ENCODE assay signal across 7 mouse cellular contexts in genomic region chr7:67630817-67631216, GRCm38 (mm10). TPM values are rescaled to one million over a fixed set of nuclear protein-coding genes. Genes with fewer than 3 reads are reported as not detected.
DNase-seq lines count a peak whose midpoint lies in the region; ATAC-seq lines count a peak whose summit lies in the region.

No protein-coding gene starts in this region.

- peak; percentile 76 for ATAC-seq in forebrain, embryonic 15.5 days (replicated peaks)
- peak; percentile 99 for ATAC-seq in megakaryocyte, adult 5-6 weeks (ENCODE audit: poor library complexity, severe bottlenecking)

- H3K4me3 ChIP-seq in forebrain, embryonic 15.5 days: no peak overlapping the region

- no peak overlapping the region for H3K9ac ChIP-seq in forebrain, embryonic 15.5 days (replicated peaks)

- H3K9me3 ChIP-seq in forebrain, embryonic 15.5 days: no peaks in the 10 kb centered on the region

- no peaks in the 10 kb centered on the region for H3K27me3 ChIP-seq in forebrain, embryonic 15.5 days

- peaks cover 5% of the 10 kb centered on the region; the same call in 1 of the 2 replicates for H3K36me3 ChIP-seq in forebrain, embryonic 15.5 days

- WGBS in forebrain, embryonic 15.5 days: 7% methylated on average over 2 of the region's 2 CpGs

- peak; percentile 84 for DNase-seq in R1 (ENCODE audit: low read depth, low spot score)
- peak; percentile 69 for DNase-seq in cerebellum, adult 11-12 months
- peak; percentile 44 for DNase-seq in heart, postnatal 25 days (ENCODE audit: low spot score)
- DNase-seq in layer of hippocampus, postnatal 10 days (ENCODE audit: low spot score in 2 of 2): peak; percentile 84 to 85
- peak; percentile 61 for DNase-seq in right cerebral cortex, postnatal 25 days

- no peak overlapping the region for H3K4me2 ChIP-seq in forebrain, embryonic 15.5 days (replicated peaks)

- intact Hi-C loops in heart, postnatal 25 days (cut with DNase I): loop anchor here (5.0 kb wide), 3 partner anchors 789 to 919 kb away; no protein-coding TSS in a partner anchor

- H3K27ac ChIP-seq in forebrain, embryonic 15.5 days (replicated peaks): no peak overlapping the region

- H3K4me1 ChIP-seq in forebrain, embryonic 15.5 days: no peaks in the 10 kb centered on the region

RNA-seq across cellular contexts. Expression of gene Lrrc28, which starts 14.3 kb away (rescaled TPM):
- 29.2 and 31.0 TPM in 2 replicates for polyA plus RNA-seq in forebrain, embryonic 15.5 days (2015; fragmentation: Nextera tagmentation; extraction: Ambion mirVana)
- 10 to 100 TPM; 16.2 to 19.3 TPM for total RNA-seq in heart, postnatal 25 days (2021)
- total RNA-seq in layer of hippocampus, postnatal 10 days (2021): 10 to 100 TPM; 32.2 to 33.4 TPM
- 6.8 and 10.2 TPM in 2 replicates for total RNA-seq in megakaryocyte, adult 5-6 weeks (2015)
- 9.0 and 13.0 TPM in 2 replicates for total RNA-seq in megakaryocyte, adult 5-6 weeks (2017)

RNA-seq across cellular contexts. Expression of gene Ttc23, which starts 16.4 kb away (rescaled TPM):
- 8.9 and 9.4 TPM in 2 replicates for polyA plus RNA-seq in forebrain, embryonic 15.5 days (2015; fragmentation: Nextera tagmentation; extraction: Ambion mirVana)
- total RNA-seq in heart, postnatal 25 days (2021): 10 to 100 TPM; 16.6 to 26.1 TPM
- total RNA-seq in layer of hippocampus, postnatal 10 days (2021): 10 to 100 TPM; 10.0 to 10.7 TPM
- total RNA-seq in megakaryocyte, adult 5-6 weeks (2015): 0.36 and 1.9 TPM in 2 replicates
- total RNA-seq in megakaryocyte, adult 5-6 weeks (2017): 0.69 and 2.1 TPM in 2 replicates
